Mouse (Mus musculus): ENCODE data around the gene Arnt2. TPM values are rescaled to one million over a fixed set of nuclear protein-coding genes. Genes with fewer than 3 reads are reported as not detected.

The Arnt2 gene
- polyA plus RNA-seq, 1 experiment from 2014 or later, result 1.9 TPM

- WGBS, result 89% methylated on average over 8 of the region's 8 CpGs
- Histone ChIP-seq H3K9ac (ENCODE audit: low read depth, low read length) (no peak overlapping the region), H3K9me3 (ENCODE audit: control insufficient read depth, low read length) (no peaks in the 10 kb centered on the region), H3K27ac (ENCODE audit: low read length) (no peak overlapping the region), H3K4me3 (ENCODE audit: low read length) (no peak overlapping the region), H3K4me2 (ENCODE audit: low read depth, low read length) (no peak overlapping the region), H3K36me3 (ENCODE audit: control insufficient read depth, insufficient read depth, low read length) (no peaks in the 10 kb centered on the region), H3K27me3 (replicated peaks; ENCODE audit: control insufficient read depth, insufficient read depth, low read length) (no peaks in the 10 kb centered on the region), H3K4me1 (ENCODE audit: control insufficient read depth, insufficient read depth, low read length) (no peaks in the 10 kb centered on the region)
- ATAC-seq, result no peak
Measured at GRCm38 (mm10) chr7:84286526-84287225, 123.3 kb downstream of the Arnt2 start.

DNA sequence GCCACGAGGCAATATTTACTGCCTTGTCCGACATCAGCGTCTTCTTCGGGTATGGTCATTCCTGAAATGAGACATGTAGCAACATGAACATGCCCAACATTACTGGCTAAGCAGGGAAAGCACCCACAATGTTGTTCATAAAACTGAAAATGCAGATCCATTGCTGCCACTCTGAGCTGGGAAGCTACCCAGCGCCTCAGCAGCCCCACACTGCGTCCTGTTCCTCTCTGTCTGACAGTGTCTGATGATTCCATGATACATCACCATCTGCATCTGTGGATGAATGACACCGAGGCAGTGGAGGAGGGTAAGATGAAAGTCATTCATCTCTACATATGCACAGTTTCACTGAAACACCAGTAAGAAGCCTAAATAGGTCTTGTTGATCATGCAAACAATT is 124.2 kb downstream of the Arnt2 start:
- WGBS, result 84% methylated on average over 7 of the region's 7 CpGs
- Histone ChIP-seq H3K4me2 (ENCODE audit: low read depth, low read length) (no peak overlapping the region), H3K4me1 (ENCODE audit: control insufficient read depth, insufficient read depth, low read length) (no peaks in the 10 kb centered on the region), H3K9me3 (ENCODE audit: control insufficient read depth, low read length) (no peaks in the 10 kb centered on the region), H3K36me3 (ENCODE audit: control insufficient read depth, insufficient read depth, low read length) (no peaks in the 10 kb centered on the region), H3K9ac (ENCODE audit: low read depth, low read length) (no peak overlapping the region), H3K27ac (ENCODE audit: low read length) (no peak overlapping the region), H3K27me3 (replicated peaks; ENCODE audit: control insufficient read depth, insufficient read depth, low read length) (no peaks in the 10 kb centered on the region), H3K4me3 (ENCODE audit: low read length) (no peak overlapping the region)
- ATAC-seq, result no peak

GRCm38 (mm10) chr7:84284974-84285373 is 125.0 kb downstream of the Arnt2 start:
- Histone ChIP-seq H3K4me3 (ENCODE audit: low read length) (no peak overlapping the region), H3K27me3 (replicated peaks; ENCODE audit: control insufficient read depth, insufficient read depth, low read length) (no peaks in the 10 kb centered on the region), H3K27ac (ENCODE audit: low read length) (no peak overlapping the region), H3K4me2 (ENCODE audit: low read depth, low read length) (no peak overlapping the region), H3K9ac (ENCODE audit: low read depth, low read length) (no peak overlapping the region), H3K9me3 (ENCODE audit: control insufficient read depth, low read length) (no peaks in the 10 kb centered on the region), H3K4me1 (ENCODE audit: control insufficient read depth, insufficient read depth, low read length) (no peaks in the 10 kb centered on the region), H3K36me3 (ENCODE audit: control insufficient read depth, insufficient read depth, low read length) (no peaks in the 10 kb centered on the region)
- no peak for ATAC-seq
- WGBS, result 72% methylated on average over 3 of the region's 3 CpGs

DNA sequence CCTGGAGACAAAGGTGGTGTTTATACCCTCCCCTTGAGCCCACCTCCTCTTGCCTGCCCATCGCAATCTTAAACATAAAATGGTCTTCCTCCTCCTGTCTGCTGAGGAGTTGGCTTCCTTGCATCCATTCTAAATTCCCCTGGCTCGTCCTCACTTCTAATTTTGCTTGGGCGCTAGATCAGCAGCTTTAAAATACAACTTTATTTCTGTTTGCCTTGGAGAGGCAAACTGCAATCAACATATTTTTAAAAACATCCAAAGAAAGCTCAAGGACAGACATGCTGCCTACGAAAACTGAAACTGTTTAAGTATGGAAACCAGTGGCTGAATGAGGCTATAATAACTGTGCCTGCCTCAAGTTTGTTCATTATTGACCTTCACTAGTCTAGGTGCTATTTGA is 127.7 kb downstream of the Arnt2 start:
- H3K4me1 ChIP-seq (ENCODE audit: control insufficient read depth, insufficient read depth, low read length), result no peaks in the 10 kb centered on the region
- H3K27ac ChIP-seq (ENCODE audit: low read length), result no peak overlapping the region
- WGBS, result 85% methylated on average over 4 of the region's 4 CpGs

GRCm38 (mm10) chr7:84279231-84279630 is 130.7 kb downstream of the Arnt2 start:
- H3K4me2 ChIP-seq (ENCODE audit: low read depth, low read length), result no peak overlapping the region
- no peaks in the 10 kb centered on the region for H3K9me3 ChIP-seq (ENCODE audit: control insufficient read depth, low read length)
- H3K27me3 ChIP-seq (replicated peaks; ENCODE audit: control insufficient read depth, insufficient read depth, low read length), result no peaks in the 10 kb centered on the region
- no peak for ATAC-seq
- no peaks in the 10 kb centered on the region for H3K4me1 ChIP-seq (ENCODE audit: control insufficient read depth, insufficient read depth, low read length)
- H3K27ac ChIP-seq (ENCODE audit: low read length), result no peak overlapping the region
- no peak overlapping the region for H3K9ac ChIP-seq (ENCODE audit: low read depth, low read length)
- 88% methylated on average over 1 of the region's 1 CpGs for WGBS
- H3K4me3 ChIP-seq (ENCODE audit: low read length), result no peak overlapping the region
- no peaks in the 10 kb centered on the region for H3K36me3 ChIP-seq (ENCODE audit: control insufficient read depth, insufficient read depth, low read length)

More for the DNA sequence above, 127.7 kb downstream of the Arnt2 start:
- ATAC-seq, result no peak
- Histone ChIP-seq H3K27me3 (replicated peaks; ENCODE audit: control insufficient read depth, insufficient read depth, low read length) (no peaks in the 10 kb centered on the region), H3K36me3 (ENCODE audit: control insufficient read depth, insufficient read depth, low read length) (no peaks in the 10 kb centered on the region), H3K9me3 (ENCODE audit: control insufficient read depth, low read length) (no peaks in the 10 kb centered on the region), H3K4me2 (ENCODE audit: low read depth, low read length) (no peak overlapping the region), H3K4me3 (ENCODE audit: low read length) (no peak overlapping the region), H3K9ac (ENCODE audit: low read depth, low read length) (no peak overlapping the region)

DNA sequence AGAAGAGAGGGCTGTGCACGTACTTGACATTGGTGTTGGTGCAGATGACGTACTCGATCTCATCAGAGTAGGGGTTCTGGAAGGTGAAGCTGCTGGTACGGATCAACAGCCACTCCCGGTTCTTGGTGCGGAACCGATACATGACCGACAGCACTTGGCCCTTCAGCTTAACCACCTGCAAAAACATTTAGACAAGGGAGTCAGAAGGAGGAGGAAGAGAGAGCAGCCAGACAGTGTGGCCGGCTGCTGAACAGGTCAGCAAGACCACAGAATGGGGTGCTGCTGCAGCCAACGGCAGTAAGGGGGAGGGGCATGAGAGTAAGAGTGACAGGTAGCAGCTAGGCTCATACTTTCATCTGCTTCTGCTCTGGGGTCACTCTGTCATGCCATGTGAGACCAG is 134.7 kb downstream of the Arnt2 start:
- no peak for ATAC-seq
- Histone ChIP-seq H3K9me3 (ENCODE audit: control insufficient read depth, low read length) (no peaks in the 10 kb centered on the region), H3K4me1 (ENCODE audit: control insufficient read depth, insufficient read depth, low read length) (no peaks in the 10 kb centered on the region), H3K36me3 (ENCODE audit: control insufficient read depth, insufficient read depth, low read length) (no peaks in the 10 kb centered on the region), H3K9ac (ENCODE audit: low read depth, low read length) (no peak overlapping the region), H3K27me3 (replicated peaks; ENCODE audit: control insufficient read depth, insufficient read depth, low read length) (no peaks in the 10 kb centered on the region), H3K4me3 (ENCODE audit: low read length) (no peak overlapping the region), H3K27ac (ENCODE audit: low read length) (no peak overlapping the region), H3K4me2 (ENCODE audit: low read depth, low read length) (no peak overlapping the region)
- WGBS, result 79% methylated on average over 10 of the region's 10 CpGs

DNA sequence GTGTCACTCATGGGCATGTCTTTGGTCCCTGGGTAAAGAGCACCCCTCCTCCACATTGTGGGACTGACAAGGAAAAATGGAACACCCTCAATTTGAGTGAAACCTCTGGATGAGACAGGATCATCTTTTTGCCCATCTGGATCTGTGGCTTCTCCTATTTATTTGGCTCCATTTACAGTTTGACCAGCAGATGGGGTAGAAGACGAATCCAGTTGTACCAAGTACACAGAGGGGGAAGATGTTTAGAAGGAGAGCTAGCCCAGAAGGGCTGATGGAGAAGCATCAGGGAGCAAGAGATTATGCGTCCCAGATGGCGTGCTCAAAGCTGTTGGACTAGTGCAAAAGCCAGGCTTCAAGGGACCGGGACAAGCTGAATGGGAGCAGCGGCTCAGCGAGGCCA is 136.0 kb downstream of the Arnt2 start:
- Histone ChIP-seq H3K36me3 (ENCODE audit: control insufficient read depth, insufficient read depth, low read length) (no peaks in the 10 kb centered on the region), H3K27me3 (replicated peaks; ENCODE audit: control insufficient read depth, insufficient read depth, low read length) (no peaks in the 10 kb centered on the region), H3K9me3 (ENCODE audit: control insufficient read depth, low read length) (no peaks in the 10 kb centered on the region), H3K27ac (ENCODE audit: low read length) (no peak overlapping the region), H3K4me3 (ENCODE audit: low read length) (no peak overlapping the region), H3K4me2 (ENCODE audit: low read depth, low read length) (no peak overlapping the region), H3K4me1 (ENCODE audit: control insufficient read depth, insufficient read depth, low read length) (no peaks in the 10 kb centered on the region), H3K9ac (ENCODE audit: low read depth, low read length) (no peak overlapping the region)
- WGBS, result 82% methylated on average over 6 of the region's 6 CpGs
- no peak for ATAC-seq

DNA sequence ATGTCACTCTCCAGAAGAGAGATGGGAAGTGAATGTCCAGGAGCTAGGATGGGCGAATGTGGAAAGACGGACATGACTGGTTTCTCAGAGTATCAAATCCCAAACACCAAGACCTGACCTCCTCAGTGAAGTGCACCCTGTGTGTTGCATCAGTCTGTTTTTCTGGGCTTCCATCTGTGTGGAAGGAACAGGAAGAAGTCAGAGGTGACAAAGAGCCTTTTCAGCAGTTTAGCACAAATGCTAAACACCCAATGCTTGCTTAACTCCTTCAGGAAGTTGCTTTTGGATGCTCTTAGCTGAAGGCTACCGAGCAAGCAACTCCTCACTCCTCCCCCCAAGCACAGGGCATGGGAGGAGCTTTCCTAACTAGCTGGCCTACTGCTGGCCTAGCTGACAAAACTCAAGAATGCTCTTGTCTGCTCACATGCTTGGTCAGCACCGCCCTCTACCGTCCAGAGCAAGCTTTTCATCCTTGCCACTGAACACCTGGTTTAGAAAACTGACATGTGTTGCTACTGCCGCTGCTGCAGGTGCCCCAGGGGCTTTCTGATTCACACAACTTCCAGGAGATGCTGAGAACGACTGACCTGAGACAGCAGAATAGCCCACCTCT is 137.7 kb downstream of the Arnt2 start:
- WGBS, result 30% methylated on average over 7 of the region's 7 CpGs
- no peak overlapping the region for H3K4me2 ChIP-seq (ENCODE audit: low read depth, low read length)
- H3K27ac ChIP-seq (ENCODE audit: low read length), result no peak overlapping the region
- no peaks in the 10 kb centered on the region for H3K36me3 ChIP-seq (ENCODE audit: control insufficient read depth, insufficient read depth, low read length)
- H3K9me3 ChIP-seq (ENCODE audit: control insufficient read depth, low read length), result no peaks in the 10 kb centered on the region
- H3K4me3 ChIP-seq (ENCODE audit: low read length), result no peak overlapping the region
- peak; percentile 88 for ATAC-seq
- H3K27me3 ChIP-seq (replicated peaks; ENCODE audit: control insufficient read depth, insufficient read depth, low read length), result no peaks in the 10 kb centered on the region
- H3K9ac ChIP-seq (ENCODE audit: low read depth, low read length), result no peak overlapping the region
- no peaks in the 10 kb centered on the region for H3K4me1 ChIP-seq (ENCODE audit: control insufficient read depth, insufficient read depth, low read length)

DNA sequence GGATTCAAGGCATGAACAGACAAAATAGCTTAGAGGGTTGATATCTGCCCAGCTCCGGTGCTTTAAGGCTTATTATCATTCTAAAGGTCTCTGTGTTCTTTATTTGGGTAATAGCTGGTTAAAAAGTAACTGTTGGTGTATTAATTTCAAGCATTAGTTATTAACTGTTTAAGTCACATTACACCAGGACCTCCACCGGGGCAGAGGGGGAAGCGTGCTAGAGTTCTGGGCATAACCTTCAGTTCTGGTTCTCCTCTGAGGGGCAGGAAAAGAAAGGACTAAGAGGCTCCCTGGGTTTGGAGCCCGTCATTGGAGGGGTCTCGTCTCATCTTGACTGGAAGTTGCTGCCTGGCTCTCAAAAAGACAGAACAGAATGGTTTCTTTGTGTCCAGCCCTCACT is 138.5 kb downstream of the Arnt2 start:
- Histone ChIP-seq H3K9me3 (ENCODE audit: control insufficient read depth, low read length) (no peaks in the 10 kb centered on the region), H3K27me3 (replicated peaks; ENCODE audit: control insufficient read depth, insufficient read depth, low read length) (no peaks in the 10 kb centered on the region), H3K9ac (ENCODE audit: low read depth, low read length) (no peak overlapping the region), H3K4me1 (ENCODE audit: control insufficient read depth, insufficient read depth, low read length) (no peaks in the 10 kb centered on the region), H3K27ac (ENCODE audit: low read length) (no peak overlapping the region), H3K36me3 (ENCODE audit: control insufficient read depth, insufficient read depth, low read length) (no peaks in the 10 kb centered on the region), H3K4me2 (ENCODE audit: low read depth, low read length) (no peak overlapping the region), H3K4me3 (ENCODE audit: low read length) (no peak overlapping the region)
- 82% methylated on average over 5 of the region's 5 CpGs for WGBS
- ATAC-seq, result no peak

DNA sequence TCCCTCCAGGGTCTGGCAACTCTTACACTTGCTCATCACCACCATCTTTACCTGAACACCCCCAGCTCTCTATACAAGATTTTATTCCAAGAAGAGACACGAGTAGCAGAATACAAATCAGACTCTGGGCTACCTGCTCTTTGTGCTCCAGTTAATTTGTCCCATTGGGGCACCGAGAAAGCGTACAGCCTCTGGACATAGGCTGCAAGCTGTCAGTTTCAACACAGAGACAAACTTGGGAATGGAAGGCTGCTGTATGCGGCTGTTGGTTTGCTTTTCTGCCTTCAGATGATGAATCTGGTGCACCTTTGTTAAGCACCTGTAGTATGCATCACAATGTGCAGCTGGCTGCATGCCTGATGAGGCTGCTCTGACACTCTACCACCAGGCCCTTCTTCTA is 146.5 kb downstream of the Arnt2 start:
- Histone ChIP-seq H3K9ac (ENCODE audit: low read depth, low read length) (no peak overlapping the region), H3K27me3 (replicated peaks; ENCODE audit: control insufficient read depth, insufficient read depth, low read length) (no peaks in the 10 kb centered on the region), H3K27ac (ENCODE audit: low read length) (no peak overlapping the region), H3K4me2 (ENCODE audit: low read depth, low read length) (no peak overlapping the region), H3K9me3 (ENCODE audit: control insufficient read depth, low read length) (no peaks in the 10 kb centered on the region), H3K4me1 (ENCODE audit: control insufficient read depth, insufficient read depth, low read length) (no peaks in the 10 kb centered on the region), H3K4me3 (ENCODE audit: low read length) (no peak overlapping the region), H3K36me3 (ENCODE audit: control insufficient read depth, insufficient read depth, low read length) (no peaks in the 10 kb centered on the region)
- ATAC-seq, result no peak
- 87% methylated on average over 4 of the region's 4 CpGs for WGBS

All from intestine, embryonic 16.5 days (tissue).